Mouse (Mus musculus): ENCODE data around the gene Gpr137c.

GRCm38 (mm10) chr14:45220090-45220956 lies 806 bp downstream of the Gpr137c start, which contains the start of gene Txndc16:
- no peak for TF ChIP-seq CTCF (IDR thresholded peaks at IDR 0.05; ENCODE audit: control insufficient read depth, insufficient read depth, low read length)
- TF ChIP-seq POLR2A (IDR thresholded peaks at IDR 0.05; ENCODE audit: borderline replicate concordance, control insufficient read depth, low read depth, low read length) = peak; percentile 29; the same call in 1 of the 2 replicates
